In the genomic region with DNA sequence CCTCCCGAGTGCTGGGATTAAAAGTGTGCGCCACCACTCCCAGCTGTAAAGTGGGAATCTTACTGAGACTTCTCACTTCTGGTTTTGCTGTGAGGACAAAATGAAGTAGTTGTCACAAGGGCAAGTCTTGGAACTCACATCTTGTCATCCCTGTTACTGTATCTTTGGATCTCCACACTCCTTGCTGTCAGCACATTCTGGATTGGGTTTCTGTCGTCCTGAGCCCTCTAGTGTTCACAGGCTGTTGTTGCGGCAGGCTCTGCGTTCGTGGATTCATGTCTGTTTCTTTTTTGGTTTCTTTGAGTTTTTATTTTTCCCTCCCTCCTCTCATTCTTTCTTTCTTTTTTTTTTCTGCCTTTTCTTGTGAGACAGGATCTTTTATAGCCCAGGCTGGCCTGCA, we compare ENCODE assay signal across 7 mouse cellular contexts. TPM values are rescaled to one million over a fixed set of nuclear protein-coding genes. Genes with fewer than 3 reads are reported as not detected.
DNase-seq lines count a peak whose midpoint lies in the region; ATAC-seq and TF ChIP-seq lines count a peak whose summit lies in the region.

No protein-coding gene starts in this region.

- no peak overlapping the region for H3K4me2 ChIP-seq in midbrain, embryonic 11.5 days
- H3K4me2 ChIP-seq in midbrain, embryonic 15.5 days: no peak overlapping the region
- peak overlapping the region; percentile 44 for H3K4me2 ChIP-seq in intestine, postnatal 0 days (replicated peaks; ENCODE audit: low read depth)
- peak overlapping the region; percentile 51 for H3K4me2 ChIP-seq in liver, postnatal 0 days (ENCODE audit: low read depth, low read length)

- no peak for ATAC-seq in midbrain, embryonic 11.5 days (ENCODE audit: low FRiP score)
- ATAC-seq in midbrain, embryonic 15.5 days (replicated peaks): no peak
- no peak for ATAC-seq in intestine, postnatal 0 days
- ATAC-seq in liver, postnatal 0 days: no peak

- no peaks in the 10 kb centered on the region for H3K4me1 ChIP-seq in midbrain, embryonic 11.5 days (ENCODE audit: control insufficient read depth, insufficient read depth, low read length)
- 0 out of 2 replicates have a peak, but pooled peaks cover 3% of the 10 kb centered on the region for H3K4me1 ChIP-seq in midbrain, embryonic 15.5 days
- 0 out of 2 replicates have a peak, but pooled peaks cover 2% of the 10 kb centered on the region for H3K4me1 ChIP-seq in embryonic fibroblast, embryonic 13.5 days (ENCODE audit: control insufficient read depth, insufficient read depth, low read length)
- H3K4me1 ChIP-seq in intestine, postnatal 0 days (replicated peaks; ENCODE audit: control insufficient read depth, insufficient read depth, low read length): 0 out of 2 replicates have a peak, but pooled peaks cover 3% of the 10 kb centered on the region
- peaks cover 50% of the 10 kb centered on the region for H3K4me1 ChIP-seq in liver, postnatal 0 days (ENCODE audit: insufficient read depth)

- peak; percentile 78; the same call in 1 of the 2 replicates for TF ChIP-seq CTCF in embryonic fibroblast, embryonic 13.5 days (IDR thresholded peaks at IDR 0.05; ENCODE audit: borderline replicate concordance, insufficient read depth, low read length)
- TF ChIP-seq CTCF in intestine, postnatal 0 days (IDR thresholded peaks at IDR 0.05; ENCODE audit: low read depth): peak; percentile 87
- peak; percentile 96 for TF ChIP-seq CTCF in liver, postnatal 0 days (IDR thresholded peaks at IDR 0.05; ENCODE audit: low read depth)

- DNase-seq in midbrain, embryonic 11.5 days (ENCODE audit: low spot score, missing footprints): peak; percentile 88
- peak; percentile 73 for DNase-seq in R1 (ENCODE audit: low read depth, low spot score)
- DNase-seq in liver, postnatal 0 days: peak; percentile 75
- peak; percentile 88 for DNase-seq in skeletal muscle tissue, adult 2 months (ENCODE audit: low read depth, low spot score)

- 37% methylated on average over 6 of the region's 6 CpGs for WGBS in midbrain, embryonic 11.5 days
- 32% methylated on average over 6 of the region's 6 CpGs for WGBS in midbrain, embryonic 15.5 days
- WGBS in intestine, postnatal 0 days: 29% methylated on average over 6 of the region's 6 CpGs
- WGBS in liver, postnatal 0 days (ENCODE audit: insufficient replicate concordance): 35% methylated on average over 6 of the region's 6 CpGs

- no peaks in the 10 kb centered on the region for H3K9me3 ChIP-seq in midbrain, embryonic 11.5 days (ENCODE audit: control insufficient read depth, low read length)
- no peaks in the 10 kb centered on the region for H3K9me3 ChIP-seq in midbrain, embryonic 15.5 days
- no peaks in the 10 kb centered on the region for H3K9me3 ChIP-seq in intestine, postnatal 0 days (ENCODE audit: control insufficient read depth)
- H3K9me3 ChIP-seq in liver, postnatal 0 days (ENCODE audit: low read length): no peaks in the 10 kb centered on the region

- H3K27me3 ChIP-seq in midbrain, embryonic 11.5 days (ENCODE audit: control insufficient read depth, insufficient read depth, low read length): no peaks in the 10 kb centered on the region
- H3K27me3 ChIP-seq in midbrain, embryonic 15.5 days (replicated peaks): no peaks in the 10 kb centered on the region
- no peaks in the 10 kb centered on the region for H3K27me3 ChIP-seq in intestine, postnatal 0 days (replicated peaks; ENCODE audit: control insufficient read depth, insufficient read depth, low read length)
- no peaks in the 10 kb centered on the region for H3K27me3 ChIP-seq in liver, postnatal 0 days (ENCODE audit: insufficient read depth, low read length)

- H3K9ac ChIP-seq in midbrain, embryonic 11.5 days (ENCODE audit: low read length): no peak overlapping the region
- H3K9ac ChIP-seq in midbrain, embryonic 15.5 days: no peak overlapping the region
- no peak overlapping the region for H3K9ac ChIP-seq in intestine, postnatal 0 days (ENCODE audit: low read depth, low read length)
- H3K9ac ChIP-seq in liver, postnatal 0 days (replicated peaks): peak overlapping the region; percentile 58

- no peak for TF ChIP-seq POLR2A in embryonic fibroblast, embryonic 13.5 days (IDR thresholded peaks at IDR 0.05; ENCODE audit: low read depth, low read length)

- TF ChIP-seq EP300 in liver, postnatal 0 days (IDR thresholded peaks at IDR 0.05; ENCODE audit: low read depth): peak; percentile 53; the same call in 1 of the 2 replicates

- H3K36me3 ChIP-seq in midbrain, embryonic 11.5 days (ENCODE audit: control insufficient read depth, insufficient read depth, low read length): no peaks in the 10 kb centered on the region
- H3K36me3 ChIP-seq in midbrain, embryonic 15.5 days (replicated peaks): no peaks in the 10 kb centered on the region
- no peaks in the 10 kb centered on the region for H3K36me3 ChIP-seq in intestine, postnatal 0 days (ENCODE audit: control insufficient read depth, insufficient read depth)
- no peaks in the 10 kb centered on the region for H3K36me3 ChIP-seq in liver, postnatal 0 days (replicated peaks; ENCODE audit: insufficient read depth, low read length)

- no peak overlapping the region for H3K27ac ChIP-seq in midbrain, embryonic 11.5 days (ENCODE audit: low read depth, low read length)
- no peak overlapping the region for H3K27ac ChIP-seq in midbrain, embryonic 15.5 days
- H3K27ac ChIP-seq in embryonic fibroblast, embryonic 13.5 days (ENCODE audit: insufficient read depth, low read length): no peak overlapping the region
- H3K27ac ChIP-seq in intestine, postnatal 0 days (ENCODE audit: low read depth, low read length): no peak overlapping the region
- peak overlapping the region; percentile 77 for H3K27ac ChIP-seq in liver, postnatal 0 days (ENCODE audit: low read depth)

- no peak overlapping the region for H3K4me3 ChIP-seq in midbrain, embryonic 11.5 days (ENCODE audit: low read depth, low read length)
- no peak overlapping the region for H3K4me3 ChIP-seq in midbrain, embryonic 15.5 days
- H3K4me3 ChIP-seq in embryonic fibroblast, embryonic 13.5 days (ENCODE audit: insufficient read depth, low read length): no peak overlapping the region
- H3K4me3 ChIP-seq in intestine, postnatal 0 days (ENCODE audit: low read depth, low read length): no peak overlapping the region
- H3K4me3 ChIP-seq in liver, postnatal 0 days (ENCODE audit: low read depth, low read length): no peak overlapping the region

RNA-seq across cellular contexts. Expression of gene Prrc2b, which starts 20.4 kb away (rescaled TPM):
- 52.6 and 64.1 TPM in 2 replicates for polyA plus RNA-seq in midbrain, embryonic 11.5 days (2014; fragmentation: Nextera tagmentation; extraction: Ambion mirVana)
- 85.4 and 92.2 TPM in 2 replicates for polyA plus RNA-seq in midbrain, embryonic 15.5 days (2015; fragmentation: Nextera tagmentation; extraction: Ambion mirVana)
- polyA plus RNA-seq in embryonic fibroblast, embryonic 13.5 days (2011; ENCODE audit: insufficient read length, low read depth, missing spikeins): 75.5 and 84.6 TPM in 2 replicates
- polyA plus RNA-seq in intestine, postnatal 0 days (2015; fragmentation: Nextera tagmentation; extraction: Ambion mirVana): 17.7 and 18.9 TPM in 2 replicates
- polyA plus RNA-seq in liver, postnatal 0 days (2015; fragmentation: Nextera tagmentation; extraction: Ambion mirVana): 7.5 and 8.4 TPM in 2 replicates

RNA-seq across cellular contexts. Expression of gene Plpp7, which starts 35.1 kb away (rescaled TPM):
- 5.9 and 7.3 TPM in 2 replicates for polyA plus RNA-seq in midbrain, embryonic 11.5 days (2014; fragmentation: Nextera tagmentation; extraction: Ambion mirVana)
- polyA plus RNA-seq in midbrain, embryonic 15.5 days (2015; fragmentation: Nextera tagmentation; extraction: Ambion mirVana): 25.7 and 26.7 TPM in 2 replicates
- polyA plus RNA-seq in embryonic fibroblast, embryonic 13.5 days (2011; ENCODE audit: insufficient read length, low read depth, missing spikeins): 1.1 and 1.5 TPM in 2 replicates
- 3.1 and 3.8 TPM in 2 replicates for polyA plus RNA-seq in intestine, postnatal 0 days (2015; fragmentation: Nextera tagmentation; extraction: Ambion mirVana)
- polyA plus RNA-seq in liver, postnatal 0 days (2015; fragmentation: Nextera tagmentation; extraction: Ambion mirVana): 1.6 and 1.7 TPM in 2 replicates

RNA-seq across cellular contexts. Expression of gene Fam78a, which starts 45.8 kb away (rescaled TPM):
- polyA plus RNA-seq in midbrain, embryonic 11.5 days (2014; fragmentation: Nextera tagmentation; extraction: Ambion mirVana): 0.60 and 1.3 TPM in 2 replicates
- polyA plus RNA-seq in midbrain, embryonic 15.5 days (2015; fragmentation: Nextera tagmentation; extraction: Ambion mirVana): 0.65 and 0.80 TPM in 2 replicates
- polyA plus RNA-seq in embryonic fibroblast, embryonic 13.5 days (2011; ENCODE audit: insufficient read length, low read depth, missing spikeins): not detected in 2 replicates
- 6.1 and 6.2 TPM in 2 replicates for polyA plus RNA-seq in intestine, postnatal 0 days (2015; fragmentation: Nextera tagmentation; extraction: Ambion mirVana)
- 3.8 and 4.3 TPM in 2 replicates for polyA plus RNA-seq in liver, postnatal 0 days (2015; fragmentation: Nextera tagmentation; extraction: Ambion mirVana)

Comparison
In these comparisons a context has a peak if more than half of its experiments do, and no peak if none do; other contexts are left out.
1. H3K4me2 ChIP-seq: peak in intestine, postnatal 0 days (single experiment) and liver, postnatal 0 days (single experiment); none in midbrain, embryonic 11.5 days (single experiment) and midbrain, embryonic 15.5 days (single experiment).
2. Peak in every context shown above with its lines, with median percentiles within 50 percentile points of each other: DNase-seq and CTCF ChIP-seq.